Mouse (Mus musculus) brain, embryonic 14.5 days (tissue): Measurements from ENCODE around the gene Olfr943.

ENCODE experiments used
- CTCF ChIP-seq: fragments of 200-500 bp; IDR thresholded peaks from 2 replicates; pipeline ENCODE4 v1.5.1; 2012; ENCODE audit warnings: inconsistent platforms, mild to moderate bottlenecking, moderate library complexity, borderline replicate concordance; ENCODE audit not compliant: insufficient read depth, insufficient read length; ENCODE audit errors: extremely low read depth
- POLR2A ChIP-seq: fragments of 200-500 bp; IDR thresholded peaks from 2 replicates; pipeline ENCODE4 v1.6.1; 2012; ENCODE audit warnings: mild to moderate bottlenecking, inconsistent platforms, borderline replicate concordance; ENCODE audit not compliant: poor library complexity, insufficient read depth, insufficient read length, severe bottlenecking; ENCODE audit errors: extremely low read depth

- TF ChIP-seq CTCF (no peak), POLR2A (no peak)
These were observed at the start of gene Olfr943 for GRCm38 (mm10) chr9:39166004-39166403.
